Mouse (Mus musculus) forebrain, embryonic 11.5 days (tissue): ENCODE measurements around the gene Gm156. TPM values are rescaled to one million over a fixed set of nuclear protein-coding genes. Genes with fewer than 3 reads are reported as not detected.
"Not testable (repeated sequence)": the region's sequence is repeated elsewhere in the genome, so short reads cannot be mapped to it uniquely, and the experiment has no call there.

Experiments
- ATAC-seq: fragments of 200-750 bp; cut with Nextera tagmentation; replicated peaks from 2 replicates; pipeline ENCODE4 v1.8.0; 2017; ENCODE audit warnings: moderate TSS enrichment; ENCODE audit not compliant: low FRiP score
- DNase-seq: peaks from one replicate; pipeline ENCODE4 v3.0.0-alpha.2; 2017; ENCODE audit warnings: low spot score
- H3K27ac ChIP-seq: fragments of 300-500 bp; sonication (generic); 2 replicates; pipeline ENCODE4 v1.5.1; 2014; ENCODE audit warnings: low read depth, low read length
- H3K27me3 ChIP-seq: fragments of 300-500 bp; sonication (generic); 2 replicates; pipeline ENCODE4 v1.6.1; 2014; ENCODE audit warnings: mild to moderate bottlenecking, low read length, mixed read lengths; ENCODE audit not compliant: control insufficient read depth, insufficient read depth
- H3K36me3 ChIP-seq: fragments of 300-500 bp; sonication (generic); 2 replicates; pipeline ENCODE4 v1.6.1; 2014; ENCODE audit warnings: mild to moderate bottlenecking, low read length, moderate library complexity, mixed read lengths; ENCODE audit not compliant: control insufficient read depth, insufficient read depth
- H3K4me1 ChIP-seq: fragments of 300-500 bp; sonication (generic); replicated peaks from 2 replicates; pipeline ENCODE4 v1.6.1; 2014; ENCODE audit warnings: low read length, mixed read lengths; ENCODE audit not compliant: control insufficient read depth, insufficient read depth
- H3K4me2 ChIP-seq: fragments of 300-500 bp; sonication (generic); 2 replicates; pipeline ENCODE4 v1.6.1; 2014; ENCODE audit warnings: low read depth, mild to moderate bottlenecking, low read length, moderate library complexity, mixed read lengths; ENCODE audit not compliant: severe bottlenecking
- H3K4me3 ChIP-seq: fragments of 300-500 bp; sonication (generic); 2 replicates; pipeline ENCODE4 v1.5.1; 2014; ENCODE audit warnings: low read depth, low read length
- H3K9ac ChIP-seq: fragments of 300-500 bp; sonication (generic); 2 replicates; pipeline ENCODE4 v1.6.1; 2014; ENCODE audit warnings: low read length
- H3K9me3 ChIP-seq: fragments of 300-500 bp; sonication (generic); 2 replicates; pipeline ENCODE4 v1.6.1; 2016; ENCODE audit warnings: low read length, mixed read lengths; ENCODE audit not compliant: control insufficient read depth
- WGBS: fragments of 180-500 bp; shearing (Covaris S2); extraction: QIAGEN DNeasy Blood & Tissue Kit; methylation state at CpG from one replicate; pipeline ENCODE4 v1.1.7; 2014; 5-methylcytosine and 5-hydroxymethylcytosine counted together
- polyA plus RNA-seq: library from polyadenylated mRNA; unstranded; fragments of >200 nt; fragmentation: Nextera tagmentation; extraction: Ambion mirVana; gene quantifications from 2 replicates; pipeline ENCODE4 v1.2.1, GENCODE M21; 2014

Gm156 gene
- not detected in 2 replicates for polyA plus RNA-seq

- not testable (repeated sequence) for H3K27ac ChIP-seq, H3K4me2 ChIP-seq, H3K9me3 ChIP-seq, DNase-seq, ATAC-seq, H3K4me3 ChIP-seq, H3K36me3 ChIP-seq, H3K9ac ChIP-seq, H3K4me1 ChIP-seq, H3K27me3 ChIP-seq
- WGBS: 94% methylated on average over 3 of the region's 3 CpGs
Observed at GRCm38 (mm10) chr6:129784170-129784569, at the start of gene Gm156. TSS of gene Gm156 (minus strand) at chr6:129784270.

GRCm38 (mm10) chr6:129825559-129825958 is 41.5 kb upstream of the Gm156 start:
- Histone ChIP-seq H3K36me3 (no peaks in the 10 kb centered on the region), H3K4me2 (no peak overlapping the region), H3K4me1 (no peaks in the 10 kb centered on the region), H3K9me3 (no peaks in the 10 kb centered on the region; the same call in 1 of the 2 replicates), H3K27me3 (no peaks in the 10 kb centered on the region), H3K4me3 (no peak overlapping the region), H3K27ac (no peak overlapping the region), H3K9ac (no peak overlapping the region)
- ATAC-seq: no peak
- WGBS: 80% methylated on average over 1 of the region's 1 CpGs
- no peak for DNase-seq

- H3K4me1 ChIP-seq: no peaks in the 10 kb centered on the region
- no peak overlapping the region for H3K9ac ChIP-seq
- no peak overlapping the region for H3K27ac ChIP-seq
- H3K36me3 ChIP-seq: no peaks in the 10 kb centered on the region
- ATAC-seq (no peak), DNase-seq (no peak)
- H3K4me3 ChIP-seq: no peak overlapping the region
- no peaks in the 10 kb centered on the region for H3K27me3 ChIP-seq
- 84% methylated on average over 1 of the region's 1 CpGs for WGBS
- H3K4me2 ChIP-seq: no peak overlapping the region
- no peaks in the 10 kb centered on the region; the same call in 1 of the 2 replicates for H3K9me3 ChIP-seq
Observed at GRCm38 (mm10) chr6:129824004-129824403, 39.9 kb upstream of the Gm156 start.

- no peak overlapping the region for H3K27ac ChIP-seq
- H3K9me3 ChIP-seq: no peaks in the 10 kb centered on the region; the same call in 1 of the 2 replicates
- H3K4me1 ChIP-seq: no peaks in the 10 kb centered on the region
- ATAC-seq (no peak), DNase-seq (no peak)
- no peak overlapping the region for H3K4me2 ChIP-seq
- H3K9ac ChIP-seq: no peak overlapping the region
- H3K4me3 ChIP-seq: no peak overlapping the region
- no peaks in the 10 kb centered on the region for H3K27me3 ChIP-seq
- no peaks in the 10 kb centered on the region for H3K36me3 ChIP-seq
- 73% methylated on average over 3 of the region's 3 CpGs for WGBS
Observed at GRCm38 (mm10) chr6:129817731-129818130, 33.7 kb upstream of the Gm156 start.

GRCm38 (mm10) chr6:129747654-129748032 is 36.4 kb downstream of the Gm156 start:
- H3K4me3 ChIP-seq: no peak overlapping the region
- H3K36me3 ChIP-seq: no peaks in the 10 kb centered on the region
- H3K9me3 ChIP-seq: no peaks in the 10 kb centered on the region
- H3K4me2 ChIP-seq: no peak overlapping the region
- ATAC-seq (no peak), DNase-seq (no peak)
- no peak overlapping the region for H3K9ac ChIP-seq
- H3K4me1 ChIP-seq: no peaks in the 10 kb centered on the region
- H3K27me3 ChIP-seq: no peaks in the 10 kb centered on the region
- 85% methylated on average over 3 of the region's 3 CpGs for WGBS
- no peak overlapping the region for H3K27ac ChIP-seq

- no peaks in the 10 kb centered on the region for H3K4me1 ChIP-seq
Observed at GRCm38 (mm10) chr6:129747016-129747653, 36.9 kb downstream of the Gm156 start.

GRCm38 (mm10) chr6:129746151-129746550 is 37.9 kb downstream of the Gm156 start:
- H3K27ac ChIP-seq: no peak overlapping the region
- DNase-seq (no peak), ATAC-seq (no peak)
- no peaks in the 10 kb centered on the region for H3K4me1 ChIP-seq
- H3K27me3 ChIP-seq: no peaks in the 10 kb centered on the region
- no peaks in the 10 kb centered on the region for H3K9me3 ChIP-seq
- H3K36me3 ChIP-seq: no peaks in the 10 kb centered on the region
- no peak overlapping the region for H3K9ac ChIP-seq
- WGBS: 71% methylated on average over 3 of the region's 3 CpGs
- H3K4me2 ChIP-seq: no peak overlapping the region
- no peak overlapping the region for H3K4me3 ChIP-seq

More at GRCm38 (mm10) chr6:129747016-129747653, 36.9 kb downstream of the Gm156 start:
- Histone ChIP-seq H3K9me3 (no peaks in the 10 kb centered on the region), H3K36me3 (no peaks in the 10 kb centered on the region), H3K4me3 (no peak overlapping the region), H3K27me3 (no peaks in the 10 kb centered on the region), H3K4me2 (no peak overlapping the region), H3K9ac (no peak overlapping the region), H3K27ac (no peak overlapping the region)
- ATAC-seq (no peak), DNase-seq (no peak)
- WGBS: 82% methylated on average over 4 of the region's 4 CpGs

GRCm38 (mm10) chr6:129740069-129740721 is 43.9 kb downstream of the Gm156 start, which contains the start of gene Klri2:
TSS of gene Klri2 (minus strand) at chr6:129740484.
- no peak within 1 kb of the TSS for H3K27ac ChIP-seq
- WGBS: 63% methylated on average over 2 of the region's 2 CpGs
- DNase-seq: no peak

GRCm38 (mm10) chr6:129736414-129736813 is 47.7 kb downstream of the Gm156 start:
- DNase-seq: no peak
- H3K4me3 ChIP-seq: no peak overlapping the region
- no peaks in the 10 kb centered on the region for H3K9me3 ChIP-seq
- no peaks in the 10 kb centered on the region for H3K4me1 ChIP-seq
- no peaks in the 10 kb centered on the region for H3K36me3 ChIP-seq
- no peak overlapping the region for H3K4me2 ChIP-seq
- H3K27ac ChIP-seq: no peak overlapping the region
- no peaks in the 10 kb centered on the region for H3K27me3 ChIP-seq
- no peak overlapping the region for H3K9ac ChIP-seq
- ATAC-seq: no peak

More at GRCm38 (mm10) chr6:129740069-129740721, 43.9 kb downstream of the Gm156 start, which contains the start of gene Klri2:
- Histone ChIP-seq H3K36me3 (no peaks in the 10 kb centered on the region), H3K4me2 (no peak within 1 kb of the TSS), H3K9me3 (no peaks in the 10 kb centered on the region), H3K4me3 (no peak within 1 kb of the TSS), H3K27me3 (no peaks in the 10 kb centered on the region), H3K4me1 (no peaks in the 10 kb centered on the region), H3K9ac (no peak within 1 kb of the TSS)
- ATAC-seq: no peak
